Mouse (Mus musculus): Measurements from ENCODE around the gene Ccnd1.

Ccnd1 gene

GRCm38 (mm10) chr7:144939344-144940002, at the start of gene Ccnd1:
Gene Ccnd1, minus strand, starts transcription at chr7:144939925.
- DNase-seq (ENCODE audit: low spot score in 2 of 2), result peak; percentile 61 to 72

GRCm38 (mm10) chr7:144988856-144989255, 49.1 kb upstream of the Ccnd1 start:
- no peak for DNase-seq (ENCODE audit: low spot score in 2 of 2)

- no peak for DNase-seq (ENCODE audit: low spot score in 2 of 2)
Measured at GRCm38 (mm10) chr7:144985100-144985499, 45.4 kb upstream of the Ccnd1 start.

DNA sequence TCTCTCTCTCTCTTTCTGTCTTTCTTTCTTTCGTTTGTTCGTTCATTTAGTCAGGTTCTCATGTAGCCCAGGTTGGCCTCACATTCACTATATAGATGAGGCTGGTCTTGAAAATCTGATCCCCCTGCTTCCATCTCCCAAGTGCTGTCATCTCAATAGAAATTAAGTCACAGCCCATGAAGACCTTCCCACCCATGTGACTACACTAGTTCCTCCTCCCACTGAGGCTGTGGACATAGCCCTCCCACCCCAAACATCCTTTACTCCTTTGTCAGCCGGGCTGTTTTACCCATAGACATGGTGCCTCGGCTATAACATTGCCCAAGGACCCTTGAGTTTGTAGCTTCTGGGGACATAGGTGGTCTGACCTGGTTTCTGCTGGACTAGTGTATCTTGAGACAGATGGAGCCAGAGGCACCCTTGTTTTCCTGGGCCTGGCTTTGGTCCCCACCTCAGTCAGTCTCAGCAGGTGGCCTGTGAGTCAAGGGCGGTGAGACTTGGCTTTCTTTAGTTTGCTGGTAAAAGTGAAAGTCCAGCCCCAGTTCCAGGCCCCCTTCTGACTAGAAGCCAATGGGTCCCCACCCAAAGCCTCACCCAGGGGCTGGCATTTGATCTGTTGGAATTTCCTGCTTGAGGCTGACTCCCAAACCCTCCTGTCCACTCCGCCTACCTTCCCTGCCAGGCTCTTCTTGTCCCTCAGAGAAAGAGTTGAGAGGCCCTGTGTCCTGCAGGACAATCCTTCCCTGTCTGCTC, 42.8 kb upstream of the Ccnd1 start:
- DNase-seq (ENCODE audit: low spot score in 2 of 2), result no peak

GRCm38 (mm10) chr7:144981426-144982079, 41.8 kb upstream of the Ccnd1 start:
- DNase-seq (ENCODE audit: low spot score in 2 of 2), result no peak

DNA sequence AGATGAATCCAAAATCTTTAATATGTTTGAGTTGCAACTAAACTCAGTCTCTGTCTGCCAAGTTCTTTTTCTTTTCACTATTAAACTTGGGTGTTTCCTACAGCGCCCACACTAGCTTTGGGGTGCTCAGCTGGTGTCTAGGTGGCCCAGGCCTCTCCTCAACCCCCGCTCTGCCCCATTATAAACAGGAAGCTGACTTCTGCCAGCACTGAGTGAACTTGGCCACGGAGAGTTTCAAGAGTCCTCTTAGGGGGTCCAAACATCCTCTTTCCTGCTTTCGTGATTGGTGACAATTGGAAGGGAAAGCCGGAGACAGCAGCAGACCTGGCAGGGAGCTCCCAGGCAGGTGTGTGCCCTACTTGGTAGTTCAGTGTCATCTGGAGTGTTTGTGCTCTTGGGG, 40.1 kb upstream of the Ccnd1 start:
- DNase-seq (ENCODE audit: low spot score in 2 of 2), result no peak

DNA sequence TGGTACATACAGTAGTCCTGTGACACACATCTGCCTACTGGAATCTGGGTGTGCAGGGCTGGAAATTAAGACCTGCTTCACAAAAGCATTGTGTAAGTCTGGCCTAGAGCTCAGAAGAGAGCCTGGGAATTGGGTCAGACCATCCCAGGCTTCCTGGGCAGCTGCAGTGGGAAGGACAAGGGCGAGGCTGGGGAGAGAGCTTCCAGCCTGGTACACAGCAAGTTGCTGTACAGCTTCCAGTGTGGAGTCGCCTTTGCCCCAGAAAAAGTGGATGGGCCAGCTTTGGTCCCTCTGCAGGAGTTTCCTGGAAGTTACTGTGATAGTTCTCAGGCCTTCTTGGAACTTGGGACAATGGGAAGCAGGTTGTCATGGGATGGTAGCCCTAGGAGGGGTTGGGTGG, 37.4 kb upstream of the Ccnd1 start:
- DNase-seq (ENCODE audit: low spot score in 2 of 2), result no peak

GRCm38 (mm10) chr7:144973461-144973860, 33.7 kb upstream of the Ccnd1 start:
- DNase-seq (ENCODE audit: low spot score in 2 of 2), result no peak

GRCm38 (mm10) chr7:144971769-144972168, 32.0 kb upstream of the Ccnd1 start:
- no peak for DNase-seq (ENCODE audit: low spot score in 2 of 2)

- DNase-seq (ENCODE audit: low spot score in 2 of 2), result peak in 1 of 2 experiments; percentile 41
Measured at GRCm38 (mm10) chr7:144970997-144971768, 31.5 kb upstream of the Ccnd1 start.

- DNase-seq (ENCODE audit: low spot score in 2 of 2), result no peak
Measured at GRCm38 (mm10) chr7:144965893-144966292, 26.2 kb upstream of the Ccnd1 start.

DNA sequence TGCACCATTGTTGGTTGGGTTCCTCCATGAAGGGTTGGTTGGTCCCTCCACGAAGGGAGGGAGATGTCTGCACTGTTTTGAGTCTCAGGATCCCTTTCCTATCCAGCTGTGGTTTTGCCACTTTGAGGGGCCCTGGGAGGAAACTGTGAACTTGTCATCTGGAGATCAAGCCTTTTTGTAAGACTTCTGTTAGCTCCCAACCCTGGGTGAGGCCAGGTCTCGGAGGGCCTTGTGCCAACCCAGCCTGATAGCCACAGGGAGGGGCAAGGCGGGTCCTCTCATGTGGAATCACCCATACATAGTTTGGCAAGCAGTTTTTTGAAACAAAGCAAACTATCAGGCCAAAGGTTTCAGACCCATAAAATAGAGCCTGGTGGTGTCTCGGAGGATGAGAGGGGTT, 24.6 kb upstream of the Ccnd1 start:
- no peak for DNase-seq (ENCODE audit: low spot score in 2 of 2)

DNA sequence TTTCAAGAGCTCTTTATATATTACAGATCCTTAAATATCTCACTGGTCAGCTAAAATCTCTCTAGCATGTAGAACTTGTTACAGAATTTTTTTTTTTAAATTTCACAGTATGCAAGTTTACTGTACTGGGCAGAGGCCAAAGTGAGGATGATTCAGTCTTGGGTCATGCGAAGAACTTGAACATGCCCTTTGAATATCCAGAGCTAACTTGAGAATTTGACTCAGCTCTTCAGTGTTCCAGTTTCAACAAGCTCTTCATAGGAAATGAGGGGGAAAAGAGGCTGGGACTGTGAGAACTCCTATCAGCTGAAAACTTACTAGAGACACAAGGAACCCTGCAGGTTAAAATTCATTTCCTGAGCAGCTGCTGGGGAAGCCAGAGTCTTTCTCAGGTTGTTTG, 24.2 kb upstream of the Ccnd1 start:
- no peak for DNase-seq (ENCODE audit: low spot score in 2 of 2)

DNA sequence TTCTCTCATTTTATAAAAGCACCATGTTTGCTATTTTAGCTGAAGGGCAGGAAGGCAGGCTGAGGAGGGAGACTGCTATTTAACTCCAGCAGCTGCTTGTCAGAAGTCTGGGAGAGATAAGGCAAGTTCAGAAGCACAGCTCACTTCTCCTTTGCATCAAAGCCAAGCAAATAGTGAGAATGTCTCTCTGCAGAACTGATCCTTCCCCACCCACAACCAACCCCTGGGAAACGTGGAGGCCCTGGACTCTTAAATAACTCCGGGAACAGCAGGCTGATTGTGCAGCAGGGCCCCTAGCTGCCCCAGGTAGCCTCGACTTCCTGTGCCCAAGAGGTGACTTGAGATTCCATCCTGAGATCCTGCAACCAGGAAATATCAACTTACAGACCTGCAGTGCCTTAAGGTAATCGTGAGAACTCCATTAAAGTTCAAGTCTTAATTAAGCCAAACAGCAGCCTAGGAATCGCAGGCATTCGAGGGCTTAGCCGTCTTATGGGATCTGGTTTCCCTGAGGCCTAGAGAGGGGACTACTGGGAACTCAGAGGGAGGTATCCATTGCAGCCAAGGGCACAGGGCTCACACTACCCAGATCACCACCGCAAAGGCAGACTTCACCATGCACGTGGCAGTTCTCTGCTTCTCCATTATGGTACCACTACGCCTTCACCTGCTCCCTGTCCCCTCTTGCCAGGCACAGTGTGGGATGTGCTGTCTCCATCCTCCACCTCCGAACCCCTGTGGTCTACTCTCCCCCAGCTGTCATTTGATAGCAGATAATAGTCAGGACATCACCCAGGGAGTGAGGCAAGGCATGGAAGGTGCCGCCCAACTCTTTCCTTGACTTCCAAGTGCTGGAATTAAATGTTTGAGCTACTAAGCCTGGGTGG, 19.0 kb upstream of the Ccnd1 start:
- DNase-seq (ENCODE audit: low spot score in 2 of 2), result no peak

DNA sequence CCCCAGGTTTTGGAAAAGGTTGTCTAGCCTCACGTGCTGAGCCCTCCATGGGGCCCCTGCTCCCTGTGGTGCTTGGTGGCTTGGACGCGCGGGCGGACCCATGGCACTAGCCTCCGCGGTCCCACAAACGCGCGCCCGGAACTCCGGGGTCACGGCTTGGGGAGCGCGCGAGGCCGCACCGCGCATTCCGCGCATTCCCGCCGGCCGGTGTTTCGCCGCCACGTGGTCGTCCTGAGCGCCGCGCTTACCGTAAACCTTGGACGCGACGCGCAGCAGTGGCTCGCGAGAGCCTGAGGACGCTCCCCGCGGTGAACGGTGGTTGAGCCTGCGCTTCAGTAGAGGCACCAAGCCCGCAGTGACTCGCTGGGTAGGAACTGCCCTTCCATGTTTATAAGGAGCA, 3.5 kb upstream of the Ccnd1 start:
- DNase-seq (ENCODE audit: low spot score in 2 of 2), result peak; percentile 70 to 76

DNA sequence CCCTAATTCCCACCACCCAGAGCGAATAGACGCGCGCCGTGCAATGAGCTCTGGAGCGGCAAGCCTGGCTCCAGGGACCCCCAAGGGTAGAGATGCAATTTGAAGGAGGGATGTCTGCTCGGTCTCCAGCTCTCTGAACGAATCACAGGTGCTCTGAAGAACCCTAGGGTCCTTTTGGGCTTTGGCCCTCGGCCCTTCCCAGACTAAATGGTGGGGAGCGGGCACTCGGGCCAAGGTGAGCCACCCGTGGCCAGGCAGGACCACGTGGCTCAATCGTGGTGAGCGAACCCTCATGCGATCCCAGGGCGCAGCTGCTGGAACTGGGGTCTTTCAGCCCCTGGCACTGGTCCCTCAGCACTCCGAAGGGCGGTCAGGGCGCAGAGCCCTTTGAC, 3.0 kb upstream of the Ccnd1 start:
- no peak for DNase-seq (ENCODE audit: low spot score in 2 of 2)

GRCm38 (mm10) chr7:144942071-144942743, 2.5 kb upstream of the Ccnd1 start:
- no peak for DNase-seq (ENCODE audit: low spot score in 2 of 2)

DNA sequence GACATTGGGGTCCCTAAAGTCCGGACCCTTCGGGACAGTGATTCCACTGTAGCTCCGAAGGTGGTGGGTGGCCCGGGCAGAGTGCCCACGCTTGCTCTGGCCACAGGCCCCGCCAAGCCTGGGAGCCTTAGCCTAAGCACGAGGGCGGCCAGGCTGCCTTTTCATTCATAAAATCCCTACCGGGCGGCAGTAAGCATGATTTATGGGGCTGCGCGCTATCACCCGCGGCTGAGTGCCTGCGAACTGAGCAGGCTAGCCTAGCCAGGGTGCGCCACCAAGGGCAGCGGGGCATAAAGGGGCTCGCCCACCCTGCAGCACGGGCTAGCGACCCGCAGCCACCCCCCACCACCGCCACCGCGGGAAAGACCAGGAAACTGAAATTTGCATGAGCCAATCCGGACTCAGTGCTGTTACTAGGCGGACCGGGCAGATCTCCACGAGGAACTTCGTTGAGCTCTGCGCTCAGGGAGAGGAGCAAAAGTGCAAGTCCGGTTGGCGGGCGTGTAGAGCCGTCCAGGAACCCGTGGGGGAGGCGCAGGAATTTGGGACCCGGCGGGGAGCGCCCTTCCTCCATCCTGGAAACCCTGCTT, 1.6 kb upstream of the Ccnd1 start:
- DNase-seq (ENCODE audit: low spot score in 2 of 2), result peak; percentile 81 to 87

DNA sequence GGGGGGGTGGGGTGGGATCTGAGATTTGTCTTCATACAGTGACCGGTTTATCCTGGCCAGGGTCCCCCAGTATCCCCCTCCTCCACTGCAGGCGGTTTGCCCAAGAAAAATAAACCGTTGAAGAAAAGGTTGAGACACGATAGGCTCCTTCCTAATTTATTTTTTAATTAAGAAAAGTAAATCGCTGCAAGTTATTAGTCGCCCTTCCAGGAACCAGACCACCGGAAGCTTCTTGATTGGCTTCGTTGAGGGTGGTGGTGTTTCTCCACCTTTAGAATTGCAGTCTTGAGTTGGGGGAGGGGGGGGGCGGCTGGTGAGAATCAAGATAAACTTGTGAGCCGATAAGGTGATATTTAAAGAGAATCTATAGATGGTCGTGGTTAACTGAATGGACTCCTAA, 860 bp upstream of the Ccnd1 start:
- no peak for DNase-seq (ENCODE audit: low spot score in 2 of 2)

- no peak for DNase-seq (ENCODE audit: low spot score in 2 of 2)
Measured at GRCm38 (mm10) chr7:144940003-144940571, 362 bp upstream of the Ccnd1 start.

Data from urinary bladder, postnatal 4 days (tissue).